Comparison of ENCODE assay signal across 23 mouse cellular contexts in the genomic region with DNA sequence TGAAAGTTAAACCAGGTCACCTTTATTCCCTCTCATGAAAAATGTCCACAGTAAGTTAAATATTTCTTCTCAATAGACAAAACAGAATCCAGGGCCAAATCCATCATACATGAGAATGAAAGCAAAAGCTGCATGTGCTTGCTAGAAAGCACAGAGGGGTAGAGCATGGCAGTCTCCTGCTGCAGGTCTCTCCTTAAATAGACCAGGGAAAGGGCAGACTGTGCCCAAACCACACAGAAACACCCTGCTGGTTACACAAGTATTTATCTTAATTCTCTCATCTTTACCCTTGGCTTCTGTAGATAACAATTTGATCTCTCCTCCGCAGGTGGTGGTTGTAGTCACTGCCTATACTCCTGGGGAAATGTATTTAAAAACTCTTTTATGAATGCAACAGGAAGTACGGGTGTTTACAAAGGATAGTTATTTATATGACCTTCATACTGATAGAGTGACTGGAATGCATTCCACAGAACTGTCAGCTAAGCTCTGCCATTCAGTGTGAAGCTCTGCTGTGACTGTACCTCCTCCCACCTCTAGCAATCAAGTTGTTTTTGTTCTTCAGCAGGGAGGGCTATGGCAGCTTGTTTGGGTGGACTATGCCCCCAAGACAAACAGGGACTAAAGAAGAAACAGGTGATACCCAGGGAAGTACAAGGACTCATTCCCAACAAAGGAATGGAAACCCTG.
DNase-seq lines count a peak whose midpoint lies in the region; ATAC-seq and TF ChIP-seq lines count a peak whose summit lies in the region.
"Had no signal": no experiment of that assay in that cellular context is flagged by ENCODE, and none has a peak within 500 bp of the region (broad histone marks: within the 10 kb centered on the region; RNA-seq: fewer than 3 reads in every experiment).

No protein-coding gene starts in this region.

- H3K4me2 ChIP-seq in heart, embryonic 11.5 days, result 0 out of 2 replicates have a peak overlapping the region, but pooled peaks have one; percentile 16
- no peak overlapping the region for H3K4me2 ChIP-seq in heart, embryonic 15.5 days
- no peak overlapping the region for H3K4me2 ChIP-seq in intestine, embryonic 15.5 days (replicated peaks)
- H3K4me2 ChIP-seq in intestine, postnatal 0 days (replicated peaks; ENCODE audit: low read depth), result no peak overlapping the region
- no peak overlapping the region for H3K4me2 ChIP-seq in forebrain, postnatal 0 days (ENCODE audit: low read depth)
- H3K4me2 ChIP-seq: embryonic facial prominence, embryonic 13.5 days; forebrain, embryonic 12.5 days; hindbrain, embryonic 12.5 days; kidney, embryonic 15.5 days had no signal

- 49% methylated on average over 2 of the region's 2 CpGs for WGBS in heart, embryonic 11.5 days (ENCODE audit: insufficient replicate concordance)
- 37% methylated on average over 2 of the region's 2 CpGs for WGBS in heart, embryonic 15.5 days
- 36% methylated on average over 2 of the region's 2 CpGs for WGBS in intestine, embryonic 15.5 days
- 42% methylated on average over 2 of the region's 2 CpGs for WGBS in intestine, postnatal 0 days
- 86% methylated on average over 2 of the region's 2 CpGs for WGBS in forebrain, postnatal 0 days

- H3K4me1 ChIP-seq in heart, embryonic 11.5 days (ENCODE audit: control insufficient read depth, insufficient read depth, low read length), result peaks cover 2% of the 10 kb centered on the region; the same call in 1 of the 2 replicates
- no peaks in the 10 kb centered on the region for H3K4me1 ChIP-seq in heart, embryonic 15.5 days (replicated peaks)
- no peaks in the 10 kb centered on the region for H3K4me1 ChIP-seq in intestine, embryonic 15.5 days (replicated peaks)
- H3K4me1 ChIP-seq in intestine, postnatal 0 days (replicated peaks; ENCODE audit: control insufficient read depth, insufficient read depth, low read length), result no peaks in the 10 kb centered on the region
- H3K4me1 ChIP-seq in forebrain, postnatal 0 days (ENCODE audit: insufficient read depth), result no peaks in the 10 kb centered on the region
- H3K4me1 ChIP-seq: embryonic facial prominence, embryonic 13.5 days; forebrain, embryonic 12.5 days; hindbrain, embryonic 12.5 days; kidney, embryonic 15.5 days had no signal

- H3K4me3 ChIP-seq in heart, embryonic 11.5 days (ENCODE audit: low read depth, low read length), result no peak overlapping the region
- no peak overlapping the region for H3K4me3 ChIP-seq in heart, embryonic 15.5 days
- H3K4me3 ChIP-seq in intestine, embryonic 15.5 days (replicated peaks), result no peak overlapping the region
- no peak overlapping the region for H3K4me3 ChIP-seq in intestine, postnatal 0 days (ENCODE audit: low read depth, low read length)
- H3K4me3 ChIP-seq in forebrain, postnatal 0 days (ENCODE audit: low read depth, low read length), result no peak overlapping the region
- H3K4me3 ChIP-seq: embryonic facial prominence, embryonic 13.5 days; forebrain, embryonic 12.5 days; gastrocnemius, adult 2 months; hindbrain, embryonic 12.5 days; kidney, embryonic 15.5 days had no signal

- DNase-seq in heart, adult 8-10 months (ENCODE audit: low spot score), result no peak
- no peak for DNase-seq in heart, postnatal 4 days
- DNase-seq in forebrain, postnatal 0 days, result no peak
- DNase-seq: adrenal gland, adult 2 months; adrenal gland, postnatal 25 days; cerebellum, adult 18-20 months; cerebellum, adult 9-11 months; cerebellum, postnatal 36 days; gastrocnemius, adult 2 months; gastrocnemius, postnatal 25 days; kidney, adult 18-20 months had no signal

- no peak for ATAC-seq in heart, embryonic 11.5 days (replicated peaks; ENCODE audit: insufficient number of reproducible peaks, low FRiP score, low TSS enrichment)
- no peak for ATAC-seq in heart, embryonic 15.5 days (replicated peaks; ENCODE audit: insufficient number of reproducible peaks, insufficient read depth, low FRiP score, low read depth)
- peak; percentile 49; the same call in 1 of the 2 replicates for ATAC-seq in intestine, embryonic 15.5 days
- ATAC-seq in intestine, postnatal 0 days, result no peak
- no peak; the same call in 1 of the 2 replicates for ATAC-seq in forebrain, postnatal 0 days
- ATAC-seq: forebrain, embryonic 16.5 days; hindbrain, embryonic 16.5 days; inflammation-experienced regulatory T-cells, adult 6 months had no signal

- TF ChIP-seq CTCF in intestine, postnatal 0 days (IDR thresholded peaks at IDR 0.05; ENCODE audit: low read depth), result no peak
- TF ChIP-seq CTCF in forebrain, postnatal 0 days (IDR thresholded peaks at IDR 0.05; ENCODE audit: low read depth), result no peak

- H3K36me3 ChIP-seq in heart, embryonic 11.5 days (ENCODE audit: control insufficient read depth, insufficient read depth, low read length), result no peaks in the 10 kb centered on the region
- no peaks in the 10 kb centered on the region for H3K36me3 ChIP-seq in heart, embryonic 15.5 days
- H3K36me3 ChIP-seq in intestine, embryonic 15.5 days, result no peaks in the 10 kb centered on the region
- H3K36me3 ChIP-seq in intestine, postnatal 0 days (ENCODE audit: control insufficient read depth, insufficient read depth), result no peaks in the 10 kb centered on the region
- no peaks in the 10 kb centered on the region for H3K36me3 ChIP-seq in forebrain, postnatal 0 days (ENCODE audit: insufficient read depth)
- H3K36me3 ChIP-seq: embryonic facial prominence, embryonic 13.5 days; forebrain, embryonic 12.5 days; hindbrain, embryonic 12.5 days; kidney, embryonic 15.5 days had no signal

- no peaks in the 10 kb centered on the region for H3K27me3 ChIP-seq in heart, embryonic 11.5 days (ENCODE audit: control insufficient read depth, insufficient read depth, low read length)
- H3K27me3 ChIP-seq in heart, embryonic 15.5 days, result no peaks in the 10 kb centered on the region
- no peaks in the 10 kb centered on the region for H3K27me3 ChIP-seq in intestine, embryonic 15.5 days (replicated peaks)
- H3K27me3 ChIP-seq in intestine, postnatal 0 days (replicated peaks; ENCODE audit: control insufficient read depth, insufficient read depth, low read length), result no peaks in the 10 kb centered on the region
- no peaks in the 10 kb centered on the region for H3K27me3 ChIP-seq in forebrain, postnatal 0 days (ENCODE audit: insufficient read depth, low read length)
- H3K27me3 ChIP-seq: CH12.LX; embryonic facial prominence, embryonic 13.5 days; forebrain, embryonic 12.5 days; hindbrain, embryonic 12.5 days; kidney, embryonic 15.5 days had no signal

- H3K9ac ChIP-seq in heart, embryonic 11.5 days (ENCODE audit: low read depth, low read length), result no peak overlapping the region
- no peak overlapping the region for H3K9ac ChIP-seq in heart, embryonic 15.5 days
- H3K9ac ChIP-seq in intestine, embryonic 15.5 days, result no peak overlapping the region
- H3K9ac ChIP-seq in intestine, postnatal 0 days (ENCODE audit: low read depth, low read length), result no peak overlapping the region
- no peak overlapping the region for H3K9ac ChIP-seq in forebrain, postnatal 0 days
- H3K9ac ChIP-seq: embryonic facial prominence, embryonic 13.5 days; forebrain, embryonic 12.5 days; hindbrain, embryonic 12.5 days; kidney, embryonic 15.5 days had no signal

- no peaks in the 10 kb centered on the region for H3K9me3 ChIP-seq in heart, embryonic 11.5 days (replicated peaks; ENCODE audit: control insufficient read depth, low read length)
- no peaks in the 10 kb centered on the region for H3K9me3 ChIP-seq in heart, embryonic 15.5 days (replicated peaks)
- H3K9me3 ChIP-seq in intestine, embryonic 15.5 days, result no peaks in the 10 kb centered on the region
- no peaks in the 10 kb centered on the region for H3K9me3 ChIP-seq in intestine, postnatal 0 days (ENCODE audit: control insufficient read depth)
- no peaks in the 10 kb centered on the region for H3K9me3 ChIP-seq in forebrain, postnatal 0 days (ENCODE audit: low read length)
- H3K9me3 ChIP-seq: embryonic facial prominence, embryonic 13.5 days; forebrain, embryonic 12.5 days; hindbrain, embryonic 12.5 days; kidney, embryonic 15.5 days had no signal

- peak overlapping the region; percentile 57; the same call in 1 of the 2 replicates for H3K27ac ChIP-seq in heart, embryonic 11.5 days (ENCODE audit: low read depth, low read length)
- H3K27ac ChIP-seq in heart, embryonic 15.5 days, result peak overlapping the region; percentile 47
- no peak overlapping the region for H3K27ac ChIP-seq in intestine, embryonic 15.5 days
- H3K27ac ChIP-seq in intestine, postnatal 0 days (ENCODE audit: low read depth, low read length), result no peak overlapping the region
- H3K27ac ChIP-seq in forebrain, postnatal 0 days (ENCODE audit: low read depth, low read length), result no peak overlapping the region
- H3K27ac ChIP-seq: embryonic facial prominence, embryonic 13.5 days; forebrain, embryonic 12.5 days; gastrocnemius, adult 2 months; hindbrain, embryonic 12.5 days; kidney, embryonic 15.5 days had no signal

Comparison
In these comparisons a context has a peak if more than half of its experiments do, and no peak if none do; other contexts are left out.
1. H3K27ac ChIP-seq: peak in heart, embryonic 11.5 days (single experiment) and heart, embryonic 15.5 days (single experiment); none in intestine, embryonic 15.5 days (single experiment), intestine, postnatal 0 days (single experiment) and forebrain, postnatal 0 days (single experiment).